Mouse (Mus musculus) kidney, postnatal 36 days (tissue): ENCODE results near the gene Msantd3.

Source experiments
- DNase-seq, 2 experiments: peaks; one replicate each; pipeline ENCODE4 v3.0.0; 2021 to 2022; ENCODE audit warnings: mixed read lengths in 2 of 2

The Msantd3 gene

GRCm38 (mm10) chr4:48609485-48609884 lies 69.8 kb downstream of the Msantd3 start:
- no peak for DNase-seq

- no peak for DNase-seq
Observed at GRCm38 (mm10) chr4:48610251-48610650, 70.5 kb downstream of the Msantd3 start.
